In the genomic region with DNA sequence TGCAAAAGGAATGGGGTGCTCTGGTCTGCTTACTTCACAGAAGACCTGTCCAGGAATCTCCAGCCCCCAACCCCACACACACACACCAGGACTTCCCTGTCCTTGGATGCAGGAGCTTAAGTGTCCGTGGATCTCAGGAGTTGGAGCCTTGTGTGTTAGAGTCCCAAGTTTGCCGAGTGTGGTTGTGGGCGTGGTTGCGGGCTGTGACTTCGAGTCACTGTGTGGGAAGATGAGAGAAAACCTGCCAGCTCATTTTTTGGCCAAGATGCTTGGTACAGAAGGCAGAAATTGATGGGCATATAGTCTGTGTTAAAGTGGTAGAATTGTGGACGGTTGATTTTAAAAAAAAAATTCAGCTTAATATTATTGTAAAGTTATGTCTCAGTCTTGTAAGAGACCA, we compare ENCODE assay signal across 19 mouse cellular contexts.
DNase-seq lines count a peak whose midpoint lies in the region; ATAC-seq and TF ChIP-seq lines count a peak whose summit lies in the region.
"Had no signal": no experiment of that assay in that cellular context is flagged by ENCODE, and none has a peak within 500 bp of the region (broad histone marks: within the 10 kb centered on the region; RNA-seq: fewer than 3 reads in every experiment).

No protein-coding gene starts in this region.

- H3K4me3 ChIP-seq in heart, embryonic 13.5 days, result no peak overlapping the region
- no peak overlapping the region for H3K4me3 ChIP-seq in left cerebral cortex, adult 2 months
- H3K4me3 ChIP-seq: embryonic facial prominence, embryonic 15.5 days; kidney, embryonic 15.5 days; stomach, embryonic 15.5 days had no signal

- H3K4me1 ChIP-seq in heart, embryonic 13.5 days, result peaks cover 26% of the 10 kb centered on the region
- H3K4me1 ChIP-seq: embryonic facial prominence, embryonic 15.5 days; stomach, embryonic 15.5 days had no signal

- H3K4me2 ChIP-seq in heart, embryonic 13.5 days, result no peak overlapping the region
- H3K4me2 ChIP-seq: embryonic facial prominence, embryonic 15.5 days; kidney, embryonic 15.5 days; stomach, embryonic 15.5 days had no signal

- no peak for TF ChIP-seq CTCF in left cerebral cortex, adult 2 months (IDR thresholded peaks at IDR 0.05)

- no peak for ATAC-seq in heart, embryonic 13.5 days (ENCODE audit: extremely low read depth, insufficient number of reproducible peaks, low FRiP score, low TSS enrichment)
- ATAC-seq: intestine, postnatal 0 days had no signal

- H3K9me3 ChIP-seq in heart, embryonic 13.5 days, result no peaks in the 10 kb centered on the region
- H3K9me3 ChIP-seq: embryonic facial prominence, embryonic 15.5 days; kidney, embryonic 15.5 days; stomach, embryonic 15.5 days had no signal

- no peaks in the 10 kb centered on the region for H3K36me3 ChIP-seq in heart, embryonic 13.5 days
- H3K36me3 ChIP-seq: embryonic facial prominence, embryonic 15.5 days; kidney, embryonic 15.5 days; stomach, embryonic 15.5 days had no signal

- WGBS in heart, embryonic 13.5 days, result 82% methylated on average over 6 of the region's 6 CpGs

- DNase-seq in heart, adult 18-20 months, result no peak
- no peak for DNase-seq in left cerebral cortex, adult 2 months (ENCODE audit: extremely low spot score in 1 of 2, low spot score in 2 of 2)
- no peak for DNase-seq in left cerebral cortex, postnatal 10 days (ENCODE audit: extremely low spot score in 1 of 2, low spot score in 2 of 2)
- peak; percentile 59 to 63 for DNase-seq in right cerebral cortex, adult 2 months (ENCODE audit: low spot score in 2 of 2)
- no peak for DNase-seq in right cerebral cortex, postnatal 4 days
- no peak for DNase-seq in thymus, adult 18-20 months
- DNase-seq: adrenal gland, postnatal 36 days; cerebellum, postnatal 25 days; forebrain, postnatal 0 days; heart, adult 11 months; heart, postnatal 36 days; kidney, postnatal 4 days; liver; thymus, adult 2 months had no signal

- intact Hi-C loops in left cerebral cortex, adult 2 months (cut with DNase I), result loop anchor here (5.0 kb wide), 1 partner anchor 59 kb away; a partner anchor contains a TSS
- intact Hi-C loops in left cerebral cortex, postnatal 10 days (cut with DNase I), result loop anchor here (5.0 kb wide), 1 partner anchor 54 kb away; no protein-coding TSS in a partner anchor

- peak overlapping the region; percentile 86 for H3K27ac ChIP-seq in heart, embryonic 13.5 days (replicated peaks)
- peak overlapping the region; percentile 93 for H3K27ac ChIP-seq in left cerebral cortex, adult 2 months
- H3K27ac ChIP-seq: embryonic facial prominence, embryonic 15.5 days; stomach, embryonic 15.5 days had no signal

- no peak overlapping the region for H3K9ac ChIP-seq in heart, embryonic 13.5 days
- H3K9ac ChIP-seq: embryonic facial prominence, embryonic 15.5 days; forebrain, postnatal 0 days; kidney, embryonic 15.5 days; stomach, embryonic 15.5 days had no signal

- no peaks in the 10 kb centered on the region for H3K27me3 ChIP-seq in heart, embryonic 13.5 days (replicated peaks)
- H3K27me3 ChIP-seq: kidney, embryonic 15.5 days; stomach, embryonic 15.5 days had no signal

Comparison
In these comparisons a context has a peak if more than half of its experiments do, and no peak if none do; other contexts are left out.
1. DNase-seq: peak in right cerebral cortex, adult 2 months (2 of 2); none in heart, adult 18-20 months (0 of 2), left cerebral cortex, adult 2 months (0 of 2), left cerebral cortex, postnatal 10 days (0 of 2), right cerebral cortex, postnatal 4 days (single experiment) and thymus, adult 18-20 months (0 of 2).